Mouse (Mus musculus) cerebellum, adult 9-11 months (tissue): ENCODE results near the gene Ank3.

Source experiments
- DNase-seq: peaks from one replicate; pipeline ENCODE4 v3.0.0; 2022

Ank3 gene

GRCm38 (mm10) chr10:70022596-70022995 lies 624.0 kb downstream of the Ank3 start:
- no peak for DNase-seq

GRCm38 (mm10) chr10:70023861-70024260 lies 625.3 kb downstream of the Ank3 start:
- no peak for DNase-seq

DNA sequence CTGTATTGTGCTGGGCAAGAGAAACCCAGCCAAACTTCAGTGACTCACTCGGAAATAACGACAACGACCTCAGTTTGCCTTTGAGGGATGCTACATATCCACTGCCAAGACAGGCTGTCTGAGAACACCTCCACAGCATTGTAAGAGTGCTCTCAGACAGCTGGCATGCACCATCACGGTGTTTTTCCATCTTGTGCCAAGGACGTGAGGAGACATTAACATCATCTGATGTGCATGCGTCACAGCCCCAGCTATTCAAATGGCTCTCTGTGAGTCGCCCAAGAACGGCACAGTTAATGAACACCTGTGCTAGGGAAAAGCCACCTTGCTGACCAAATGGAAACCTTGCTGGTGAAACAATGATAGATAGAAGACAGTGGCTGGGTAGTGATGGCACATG lies 633.4 kb downstream of the Ank3 start:
- no peak for DNase-seq

GRCm38 (mm10) chr10:70032982-70033381 lies 634.4 kb downstream of the Ank3 start:
- no peak for DNase-seq

DNA sequence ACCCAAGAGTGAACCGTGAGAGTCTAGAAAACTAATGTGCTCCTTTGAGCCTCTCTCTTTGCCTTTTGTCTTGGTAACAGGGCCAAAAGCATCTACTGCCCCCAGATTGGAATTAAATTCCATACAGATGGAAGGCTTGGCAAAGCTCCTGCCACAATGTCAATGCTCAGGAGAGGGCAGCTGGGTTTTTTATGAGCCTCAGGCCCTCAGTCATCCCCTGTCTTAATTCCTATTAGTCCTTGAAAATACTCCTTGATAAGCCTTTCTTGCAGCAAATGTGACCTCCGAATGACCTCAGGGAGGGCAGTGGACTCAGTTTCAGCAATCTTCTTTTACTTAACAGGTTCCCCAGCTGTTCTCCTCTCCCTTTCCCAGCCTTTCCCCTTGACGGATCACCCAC lies 635.3 kb downstream of the Ank3 start:
- no peak for DNase-seq

GRCm38 (mm10) chr10:70039871-70040291 lies 641.3 kb downstream of the Ank3 start:
- no peak for DNase-seq

DNA sequence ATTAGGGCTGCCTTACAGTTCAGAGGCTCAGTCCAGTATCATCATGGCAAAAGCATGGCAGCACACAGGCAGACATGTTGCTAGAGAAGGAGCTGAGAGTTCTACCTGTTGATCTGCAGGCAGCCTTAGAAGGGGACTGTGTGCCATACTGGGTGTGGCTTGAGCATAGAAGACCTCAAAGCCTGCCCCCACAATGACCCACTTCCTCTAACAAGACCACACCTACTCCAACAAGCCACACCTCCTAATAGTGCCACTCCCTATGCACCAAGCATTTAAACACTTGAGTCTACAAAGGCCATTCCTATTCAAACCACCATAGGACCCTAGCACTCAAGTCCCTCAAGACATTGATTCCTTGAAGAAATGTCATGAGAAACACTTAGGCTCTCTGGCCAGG lies 643.0 kb downstream of the Ank3 start:
- no peak for DNase-seq

DNA sequence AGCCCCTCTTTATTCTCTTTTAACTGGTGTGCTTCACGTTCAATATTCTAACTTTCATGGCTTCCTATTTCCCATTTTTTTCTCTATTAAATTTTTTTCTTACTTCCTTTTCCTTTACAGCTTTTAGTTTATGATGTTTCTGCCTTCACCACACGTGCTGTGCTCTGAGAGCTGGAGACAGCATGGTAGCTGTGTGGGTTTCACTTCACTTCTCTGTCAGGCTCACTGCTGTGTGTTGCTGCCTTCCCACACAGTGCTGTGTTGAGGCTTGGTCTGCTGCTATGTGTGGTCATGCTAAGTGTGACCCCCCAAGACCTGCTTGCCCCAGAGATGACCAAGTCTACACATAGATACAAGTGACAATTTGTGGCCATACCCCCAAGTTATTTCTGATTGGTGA lies 647.1 kb downstream of the Ank3 start:
- DNase-seq: no peak

DNA sequence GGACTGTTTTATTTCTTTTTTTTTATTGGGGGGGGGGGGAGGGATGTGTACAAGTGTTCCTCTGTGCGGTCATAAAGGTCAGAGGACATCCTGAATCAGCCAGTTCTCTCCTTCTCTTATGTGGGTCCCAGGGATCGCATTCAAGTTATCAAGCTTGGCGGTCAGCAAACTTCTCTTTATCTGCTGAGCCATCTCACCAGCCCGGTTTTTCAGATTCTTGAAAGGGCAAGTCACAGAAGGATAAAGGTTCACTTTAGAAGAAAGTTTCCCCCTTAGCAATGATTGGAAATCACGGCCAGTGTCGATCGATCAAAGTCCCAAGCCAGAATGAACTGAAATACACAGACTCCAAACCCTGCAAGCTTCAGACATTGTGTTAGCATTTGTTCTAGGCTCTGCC lies 651.2 kb downstream of the Ank3 start:
- DNase-seq: no peak

- no peak for DNase-seq
Observed at GRCm38 (mm10) chr10:70055291-70055690, 656.7 kb downstream of the Ank3 start.

- DNase-seq: no peak
Observed at GRCm38 (mm10) chr10:70057064-70057463, 658.5 kb downstream of the Ank3 start.

DNA sequence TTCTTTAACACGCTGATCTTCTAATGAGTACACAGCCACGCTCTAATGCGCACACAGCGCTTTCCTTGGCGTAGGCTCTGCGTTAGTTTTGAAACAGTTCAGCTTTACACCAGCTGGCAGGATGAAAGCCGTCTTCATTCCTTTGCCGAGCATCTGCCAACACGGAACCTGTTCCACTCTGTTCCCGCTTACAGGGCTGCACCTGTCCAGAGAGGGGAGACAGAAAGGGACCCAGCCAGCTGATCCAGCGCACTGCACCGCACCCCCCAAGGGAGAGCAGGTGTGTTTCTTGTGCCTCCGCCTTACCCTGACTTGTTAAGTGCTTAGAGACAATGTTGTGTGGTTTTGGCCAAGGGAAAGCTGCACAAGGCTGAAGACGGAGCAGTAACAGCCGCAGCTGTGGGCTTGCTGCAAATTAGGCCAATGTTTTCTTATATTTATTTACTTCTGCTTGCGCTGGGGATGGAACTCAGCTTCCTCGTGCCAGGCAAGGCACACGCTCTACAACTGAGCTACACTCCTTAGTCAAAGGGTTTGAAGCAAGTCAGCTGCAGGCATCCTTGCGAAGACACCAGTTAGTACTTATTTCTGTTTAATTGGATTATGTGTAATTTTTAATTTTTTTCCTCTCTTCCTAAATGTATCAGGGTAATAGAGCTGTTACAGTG lies 661.6 kb downstream of the Ank3 start:
- DNase-seq: no peak

GRCm38 (mm10) chr10:70060689-70061081 lies 662.1 kb downstream of the Ank3 start:
- DNase-seq: no peak

- no peak for DNase-seq
Observed at GRCm38 (mm10) chr10:70063881-70064555, 665.4 kb downstream of the Ank3 start.

DNA sequence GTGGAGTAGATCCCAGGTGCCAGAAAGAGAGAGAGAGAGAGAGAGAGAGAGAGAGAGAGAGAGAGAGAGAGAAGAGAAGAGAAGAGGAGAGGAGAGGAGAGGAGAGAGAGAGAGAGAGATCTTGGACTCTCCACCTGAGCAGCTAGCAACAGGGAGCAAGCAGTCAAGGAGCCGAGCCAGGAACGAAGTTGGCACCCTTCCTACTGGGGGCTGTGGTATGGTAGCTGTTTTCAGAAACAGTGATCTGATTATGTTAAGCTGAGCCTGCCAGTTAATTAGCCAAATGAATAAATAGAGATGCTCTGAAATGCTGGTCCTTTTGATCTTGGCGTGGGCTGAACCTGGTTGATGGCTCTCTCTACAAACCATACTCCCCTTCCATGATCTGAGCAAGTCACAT lies 666.6 kb downstream of the Ank3 start:
- no peak for DNase-seq

- DNase-seq: no peak
Observed at GRCm38 (mm10) chr10:70066497-70067168, 668.1 kb downstream of the Ank3 start.

DNA sequence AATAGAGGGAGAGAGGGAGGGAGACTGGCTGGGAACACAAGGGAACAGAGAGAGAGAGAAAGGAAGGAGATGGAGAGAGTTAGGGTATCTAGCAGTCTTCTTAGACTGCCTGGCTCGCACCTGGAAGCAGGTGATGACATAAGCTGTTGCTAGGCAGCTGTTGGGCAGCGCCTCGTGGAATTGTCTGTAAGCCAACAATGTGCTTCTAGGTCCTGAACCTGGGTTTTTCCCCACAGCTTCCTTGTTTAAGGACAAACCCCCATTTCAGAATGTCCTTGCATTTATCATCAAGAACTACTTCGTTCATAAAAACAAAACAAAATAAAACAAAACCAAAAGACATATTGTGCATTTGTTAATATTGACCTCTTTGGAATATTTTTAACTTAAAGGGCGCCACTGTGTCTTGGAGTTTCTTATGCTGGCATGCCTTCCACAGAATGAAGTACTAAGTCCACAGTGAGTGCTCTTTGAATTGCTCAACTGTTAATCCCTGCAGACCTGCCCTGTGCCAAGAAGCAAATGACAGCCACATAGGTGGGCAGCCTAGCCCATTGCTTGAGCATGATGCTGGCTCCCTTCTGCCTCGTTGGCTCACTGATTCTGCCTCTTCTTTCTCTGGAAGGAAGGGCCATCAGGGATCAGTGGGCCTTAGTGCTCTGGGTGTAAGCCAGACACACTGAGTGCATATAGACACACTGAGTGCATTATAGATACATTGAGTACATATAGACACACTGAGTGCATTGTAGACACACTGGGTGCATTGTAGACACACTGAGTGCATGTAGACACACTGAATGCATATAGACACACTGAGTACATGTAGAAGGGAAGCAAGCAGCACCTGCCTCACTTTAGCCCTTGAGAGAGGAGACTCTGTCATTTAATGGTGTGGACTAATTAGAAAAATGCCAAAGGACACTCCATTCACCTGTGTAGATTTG lies 668.9 kb downstream of the Ank3 start:
- DNase-seq: no peak

GRCm38 (mm10) chr10:70069321-70069720 lies 670.7 kb downstream of the Ank3 start:
- no peak for DNase-seq

DNA sequence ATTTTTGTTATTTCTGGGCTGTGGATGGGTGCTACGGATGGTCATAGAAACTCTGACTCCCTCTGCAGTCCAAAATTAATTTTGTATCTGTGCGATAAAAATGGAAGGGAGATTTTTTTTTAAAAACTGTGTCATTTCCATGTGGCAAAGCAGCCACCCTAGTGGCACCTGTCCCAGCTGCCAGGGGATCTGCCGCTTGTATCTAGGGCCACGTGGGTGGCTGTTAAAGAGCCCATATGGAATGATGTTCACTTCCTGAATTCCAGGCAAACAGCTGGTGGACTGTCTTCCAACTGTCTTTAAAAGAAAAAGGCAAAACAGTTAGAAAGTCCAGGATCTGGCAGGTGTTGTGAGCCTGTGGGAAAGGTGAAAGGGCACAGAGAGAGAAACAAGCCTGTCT lies 672.8 kb downstream of the Ank3 start:
- no peak for DNase-seq
